Mouse (Mus musculus): ENCODE results near the gene Plcb2. TPM values are rescaled to one million over a fixed set of nuclear protein-coding genes. Genes with fewer than 3 reads are reported as not detected.

The Plcb2 gene
- 11.2 TPM for polyA plus RNA-seq (2017; shearing (Covaris generic))

GRCm38 (mm10) chr2:118728337-118728736, at the start of gene Plcb2:
Gene Plcb2, minus strand, starts transcription at chr2:118728438.

GRCm38 (mm10) chr2:118772158-118772874, 44.1 kb upstream of the Plcb2 start, which contains the start of gene Phgr1:
Gene Phgr1, plus strand, starts transcription at chr2:118772769.

GRCm38 (mm10) chr2:118761906-118762783, 33.9 kb upstream of the Plcb2 start, which contains the start of gene Ccdc9b:
Gene Ccdc9b, minus strand, starts transcription at chr2:118762661.

GRCm38 (mm10) chr2:118745232-118745884, 17.1 kb upstream of the Plcb2 start, which contains the start of gene Inafm2:
Gene Inafm2, plus strand, starts transcription at chr2:118745758.

GRCm38 (mm10) chr2:118703913-118704730, 24.1 kb downstream of the Plcb2 start, which contains the start of gene Ankrd63:
Gene Ankrd63, minus strand, starts transcription at chr2:118703963.

DNA sequence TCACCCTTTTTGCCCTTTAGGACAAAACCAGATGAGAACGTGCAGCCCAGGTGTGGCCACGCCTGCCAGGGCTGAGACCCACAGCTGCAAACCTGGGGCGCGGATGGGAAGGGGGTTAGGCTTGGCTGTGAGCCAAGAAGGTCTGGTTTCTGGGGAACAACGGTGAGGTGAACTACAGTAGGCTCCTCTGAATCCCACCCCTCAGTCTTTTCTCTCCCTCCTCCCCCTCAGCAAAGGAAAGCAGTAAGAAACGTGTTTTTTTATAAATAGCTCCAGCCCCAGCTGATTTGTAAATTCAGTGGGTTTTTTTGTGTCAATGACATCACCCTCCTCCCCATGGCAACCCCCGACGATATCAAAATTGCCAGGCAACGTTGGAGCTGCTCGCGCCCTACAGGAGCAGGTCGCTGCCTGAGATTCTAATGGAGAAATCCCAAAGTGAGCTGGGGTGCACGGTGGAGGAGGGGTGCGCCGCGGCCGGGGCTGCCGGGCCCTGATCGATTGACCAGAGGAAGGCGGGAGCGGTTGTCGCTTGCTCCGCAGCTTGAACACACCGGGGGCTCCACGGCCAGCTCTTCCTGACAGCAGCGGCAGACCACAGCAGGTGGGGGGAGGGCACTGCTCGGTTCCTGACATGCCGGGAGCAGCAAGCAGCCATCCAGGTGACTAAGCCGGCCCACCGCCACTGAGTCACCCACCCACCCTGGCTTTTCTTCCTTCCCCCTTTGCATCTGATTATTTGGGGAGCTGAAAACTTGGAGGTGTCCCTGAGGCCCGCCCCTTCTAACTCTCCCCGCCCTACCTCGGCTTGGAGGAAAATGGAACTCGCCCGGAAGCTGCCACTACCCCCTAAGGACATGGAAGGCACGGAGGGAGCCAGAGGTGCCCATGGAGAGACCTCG, 65.1 kb downstream of the Plcb2 start, which contains the start of gene Pak6:
Gene Pak6, plus strand, starts transcription at position 402 of the 902 bp plus-strand sequence.

Other genes with a start within 250 kb of the Plcb2 start
- 208 TPM for gene Srp14, start 248.7 kb downstream of the Plcb2 start, polyA plus RNA-seq (2017; shearing (Covaris generic))
- gene Bmf, start 178.8 kb downstream of the Plcb2 start, polyA plus RNA-seq (2017; shearing (Covaris generic)): 2.8 TPM
- gene Bub1b, start 130.2 kb downstream of the Plcb2 start, polyA plus RNA-seq (2017; shearing (Covaris generic)): 2.7 TPM
- gene Pak6, start 65.1 kb downstream of the Plcb2 start, polyA plus RNA-seq (2017; shearing (Covaris generic)): 7.0 TPM
- not detected for gene Ankrd63, start 24.5 kb downstream of the Plcb2 start, polyA plus RNA-seq (2017; shearing (Covaris generic))
- gene Inafm2, start 17.3 kb upstream of the Plcb2 start, polyA plus RNA-seq (2017; shearing (Covaris generic)): 16.6 TPM
- gene Ccdc9b, start 34.2 kb upstream of the Plcb2 start, polyA plus RNA-seq (2017; shearing (Covaris generic)): not detected
- gene Phgr1, start 44.3 kb upstream of the Plcb2 start, polyA plus RNA-seq (2017; shearing (Covaris generic)): not detected
- 0.69 TPM for gene Disp2, start 51.3 kb upstream of the Plcb2 start, polyA plus RNA-seq (2017; shearing (Covaris generic))
- gene Knstrn, start 85.6 kb upstream of the Plcb2 start, polyA plus RNA-seq (2017; shearing (Covaris generic)): 6.7 TPM
- gene Ivd, start 133.5 kb upstream of the Plcb2 start, polyA plus RNA-seq (2017; shearing (Covaris generic)): 79.3 TPM
- gene Bahd1, start 171.9 kb upstream of the Plcb2 start, polyA plus RNA-seq (2017; shearing (Covaris generic)): 16.6 TPM
- not detected for gene Chst14, start 198.1 kb upstream of the Plcb2 start, polyA plus RNA-seq (2017; shearing (Covaris generic))

All from effector memory CD4-positive, alpha-beta T cell, adult 7 months (primary cell).